Mouse (Mus musculus) kidney, embryonic 14.5 days (tissue): Measurements from ENCODE around the gene Pwp2. TPM values are rescaled to one million over a fixed set of nuclear protein-coding genes. Genes with fewer than 3 reads are reported as not detected.
"Not testable (repeated sequence)": the region's sequence is repeated elsewhere in the genome, so short reads cannot be mapped to it uniquely, and the experiment has no call there.

Source experiments
- ATAC-seq: fragments of 200-750 bp; cut with Nextera tagmentation; 2 replicates; pipeline ENCODE4 v1.8.0; 2017; ENCODE audit warnings: moderate number of reproducible peaks, mild to moderate bottlenecking, moderate TSS enrichment, moderate library complexity; ENCODE audit not compliant: low FRiP score, low TSS enrichment
- H3K27ac ChIP-seq: fragments of 300-500 bp; sonication (generic); 2 replicates; pipeline ENCODE4 v1.5.1; 2014; ENCODE audit warnings: low read depth, mild to moderate bottlenecking, low read length, moderate library complexity, mixed read lengths
- H3K27me3 ChIP-seq: fragments of 300-500 bp; sonication (generic); 2 replicates; pipeline ENCODE4 v1.6.1; 2014; ENCODE audit warnings: mild to moderate bottlenecking, low read length; ENCODE audit not compliant: control insufficient read depth, insufficient read depth
- H3K36me3 ChIP-seq: fragments of 300-500 bp; sonication (generic); 2 replicates; pipeline ENCODE4 v1.6.1; 2014; ENCODE audit warnings: low read length, mixed read lengths; ENCODE audit not compliant: control insufficient read depth, insufficient read depth
- H3K4me1 ChIP-seq: fragments of 300-500 bp; sonication (generic); 2 replicates; pipeline ENCODE4 v1.6.1; 2014; ENCODE audit warnings: low read length, mixed read lengths; ENCODE audit not compliant: control insufficient read depth, insufficient read depth
- H3K4me2 ChIP-seq: fragments of 300-500 bp; sonication (generic); replicated peaks from 2 replicates; pipeline ENCODE4 v1.6.1; 2014; ENCODE audit warnings: low read depth, mild to moderate bottlenecking, low read length
- H3K4me3 ChIP-seq: fragments of 300-500 bp; sonication (generic); 2 replicates; pipeline ENCODE4 v1.5.1; 2014; ENCODE audit warnings: mild to moderate bottlenecking, low read length
- H3K9ac ChIP-seq: fragments of 300-500 bp; sonication (generic); 2 replicates; pipeline ENCODE4 v1.6.1; 2014; ENCODE audit warnings: low read depth, mild to moderate bottlenecking, low read length, moderate library complexity
- H3K9me3 ChIP-seq: fragments of 300-500 bp; sonication (generic); 2 replicates; pipeline ENCODE4 v1.6.1; 2016; ENCODE audit warnings: low read length; ENCODE audit not compliant: control insufficient read depth
- WGBS: fragments of 180-500 bp; shearing (Covaris S2); extraction: QIAGEN DNeasy Blood & Tissue Kit; methylation state at CpG from one replicate; pipeline ENCODE4 v1.1.7; 2014; 5-methylcytosine and 5-hydroxymethylcytosine counted together
- polyA plus RNA-seq: library from polyadenylated mRNA; unstranded; fragments of >200 nt; fragmentation: Nextera tagmentation; extraction: Ambion mirVana; gene quantifications from 2 replicates; pipeline ENCODE4 v1.2.1, GENCODE M21; 2014

Pwp2 gene
- polyA plus RNA-seq, 1 experiment from 2014 or later, result 19.9 TPM

DNA sequence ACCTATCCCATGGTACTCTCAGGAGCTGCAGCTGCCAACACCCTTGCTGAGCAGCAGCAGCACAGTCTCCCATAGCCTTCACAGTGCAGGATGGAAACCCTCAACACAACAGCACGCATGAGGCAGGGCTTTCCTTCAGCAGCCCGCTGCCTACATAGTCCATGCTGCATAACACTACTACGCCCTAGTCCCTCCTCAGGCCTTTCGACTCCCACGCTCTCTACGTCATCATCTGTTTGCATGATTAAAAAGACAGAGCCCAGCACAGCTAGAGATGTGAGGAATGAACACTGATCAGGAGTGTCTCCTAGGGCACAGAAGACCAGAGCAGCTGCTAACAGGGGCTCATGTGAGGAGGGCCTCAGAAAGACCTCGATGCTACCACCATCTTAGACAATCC is 36.4 kb upstream of the Pwp2 start:
- peaks cover 30% of the 10 kb centered on the region for H3K36me3 ChIP-seq
- H3K27ac ChIP-seq, result no peak overlapping the region
- ATAC-seq, result no peak
- H3K4me1 ChIP-seq, result no peaks in the 10 kb centered on the region
- no peaks in the 10 kb centered on the region for H3K9me3 ChIP-seq
- 86% methylated on average over 7 of the region's 7 CpGs for WGBS
- H3K9ac ChIP-seq, result no peak overlapping the region
- no peaks in the 10 kb centered on the region for H3K27me3 ChIP-seq
- H3K4me2 ChIP-seq, result no peak overlapping the region
- no peak overlapping the region for H3K4me3 ChIP-seq

DNA sequence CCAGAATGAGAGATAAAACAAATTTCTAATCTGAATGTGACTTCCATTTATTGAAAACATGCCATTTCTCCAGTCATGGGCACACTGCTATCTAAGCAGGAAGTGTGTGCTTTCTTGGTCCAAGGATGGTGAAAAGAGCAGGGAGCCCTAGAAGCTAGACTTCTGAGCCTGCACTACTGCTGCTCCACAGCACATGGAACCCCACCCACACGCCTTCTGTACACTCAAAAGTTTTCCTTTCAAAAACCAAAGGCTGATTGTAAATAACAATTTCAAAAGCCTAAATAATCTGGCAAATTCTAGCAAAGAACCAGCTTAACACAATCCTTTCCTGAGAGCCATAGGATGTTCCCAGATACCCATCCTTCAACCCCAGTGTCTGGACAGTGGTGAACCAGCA is 34.6 kb upstream of the Pwp2 start:
- Histone ChIP-seq H3K9me3 (no peaks in the 10 kb centered on the region), H3K36me3 (peaks cover 45% of the 10 kb centered on the region), H3K27me3 (no peaks in the 10 kb centered on the region), H3K4me2 (no peak overlapping the region), H3K4me1 (no peaks in the 10 kb centered on the region), H3K4me3 (no peak overlapping the region), H3K9ac (no peak overlapping the region), H3K27ac (no peak overlapping the region)
- WGBS, result 88% methylated on average over 1 of the region's 1 CpGs
- ATAC-seq, result no peak

DNA sequence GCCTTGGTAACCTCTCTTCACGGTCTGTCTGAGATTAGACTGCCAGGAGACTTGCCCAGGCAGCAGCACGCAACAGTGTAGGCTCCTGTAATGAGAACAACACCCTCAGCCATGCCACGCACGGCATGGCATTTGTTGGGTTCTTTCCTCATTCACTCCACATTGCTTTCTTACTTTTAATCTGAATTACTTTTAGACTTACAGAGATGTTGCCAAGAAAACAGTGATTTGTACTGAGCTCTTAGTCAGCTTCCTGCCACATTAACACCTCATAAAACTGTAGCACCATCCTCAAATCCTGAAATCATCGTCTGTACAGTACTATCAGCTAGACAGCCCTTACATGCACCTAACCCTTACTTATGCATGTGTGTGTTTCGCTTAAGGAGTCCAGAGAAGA is 33.6 kb upstream of the Pwp2 start:
- 76% methylated on average over 6 of the region's 6 CpGs for WGBS
- H3K4me2 ChIP-seq, result no peak overlapping the region
- H3K4me3 ChIP-seq, result no peak overlapping the region
- no peaks in the 10 kb centered on the region for H3K9me3 ChIP-seq
- H3K27ac ChIP-seq, result no peak overlapping the region
- H3K9ac ChIP-seq, result no peak overlapping the region
- peaks cover 54% of the 10 kb centered on the region for H3K36me3 ChIP-seq
- H3K4me1 ChIP-seq, result no peaks in the 10 kb centered on the region
- no peak for ATAC-seq
- no peaks in the 10 kb centered on the region for H3K27me3 ChIP-seq

DNA sequence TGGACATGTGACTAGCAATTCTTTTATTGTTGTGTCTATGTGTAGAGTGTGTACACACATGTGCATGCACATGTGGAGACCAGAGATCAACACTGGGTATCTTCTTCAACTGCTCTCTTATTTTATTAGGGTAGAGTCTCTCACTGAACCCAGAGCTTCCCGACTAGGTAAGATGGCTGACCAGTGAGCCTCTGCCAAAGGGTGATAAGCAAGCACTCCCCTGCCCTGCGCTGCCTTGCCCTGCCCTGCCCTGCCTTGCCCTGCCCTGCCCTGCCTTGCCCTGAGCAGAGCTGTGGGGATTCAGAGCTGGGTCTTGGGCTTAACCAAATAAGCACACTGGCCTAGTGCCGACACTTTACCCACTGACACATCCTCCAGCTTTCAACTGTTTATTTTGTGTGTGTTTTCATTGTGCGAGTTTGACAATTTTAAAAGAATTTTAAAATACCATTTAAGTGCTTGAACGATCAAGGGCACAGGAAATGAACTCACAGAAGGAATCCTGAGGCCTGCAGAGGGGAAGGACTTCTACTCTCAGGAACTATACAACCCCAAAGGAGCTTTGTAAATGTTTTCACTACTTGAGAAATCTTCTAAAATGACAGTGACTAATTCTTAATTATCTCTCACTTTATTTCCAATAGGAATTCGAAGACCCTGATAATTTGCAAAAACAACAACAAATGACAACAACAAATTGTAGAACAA is 31.6 kb upstream of the Pwp2 start:
- no peak overlapping the region for H3K27ac ChIP-seq
- H3K27me3 ChIP-seq, result no peaks in the 10 kb centered on the region
- no peak overlapping the region for H3K9ac ChIP-seq
- H3K4me1 ChIP-seq, result no peaks in the 10 kb centered on the region
- no peak for ATAC-seq
- WGBS, result 63% methylated on average over 6 of the region's 6 CpGs
- H3K4me2 ChIP-seq, result no peak overlapping the region
- peaks cover 74% of the 10 kb centered on the region for H3K36me3 ChIP-seq
- no peak overlapping the region for H3K4me3 ChIP-seq
- no peaks in the 10 kb centered on the region for H3K9me3 ChIP-seq

DNA sequence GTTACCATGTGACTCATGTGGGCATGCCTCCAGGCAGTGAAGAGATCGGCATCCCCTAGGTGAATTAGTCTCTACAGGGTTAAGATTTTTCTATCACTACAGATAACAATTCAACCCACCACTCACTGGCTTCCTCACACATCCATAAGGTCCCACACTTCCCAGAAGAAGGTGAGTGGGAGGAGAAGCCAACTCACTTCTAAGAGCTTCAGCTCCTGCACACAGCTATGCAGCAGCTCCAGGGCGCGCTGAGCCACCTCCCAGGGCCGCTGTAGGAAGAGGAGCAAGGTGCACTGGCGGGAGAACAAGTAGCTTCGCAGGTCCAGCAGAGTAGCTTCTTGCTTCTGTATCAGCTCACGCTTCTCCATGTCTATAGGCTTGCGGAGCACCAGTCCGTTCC is 29.4 kb upstream of the Pwp2 start:
- peaks cover 78% of the 10 kb centered on the region for H3K36me3 ChIP-seq
- no peak overlapping the region for H3K9ac ChIP-seq
- no peak for ATAC-seq
- H3K4me3 ChIP-seq, result no peak overlapping the region
- 90% methylated on average over 9 of the region's 9 CpGs for WGBS
- H3K9me3 ChIP-seq, result no peaks in the 10 kb centered on the region
- H3K27me3 ChIP-seq, result no peaks in the 10 kb centered on the region
- no peak overlapping the region for H3K4me2 ChIP-seq
- no peak overlapping the region for H3K27ac ChIP-seq
- H3K4me1 ChIP-seq, result no peaks in the 10 kb centered on the region

DNA sequence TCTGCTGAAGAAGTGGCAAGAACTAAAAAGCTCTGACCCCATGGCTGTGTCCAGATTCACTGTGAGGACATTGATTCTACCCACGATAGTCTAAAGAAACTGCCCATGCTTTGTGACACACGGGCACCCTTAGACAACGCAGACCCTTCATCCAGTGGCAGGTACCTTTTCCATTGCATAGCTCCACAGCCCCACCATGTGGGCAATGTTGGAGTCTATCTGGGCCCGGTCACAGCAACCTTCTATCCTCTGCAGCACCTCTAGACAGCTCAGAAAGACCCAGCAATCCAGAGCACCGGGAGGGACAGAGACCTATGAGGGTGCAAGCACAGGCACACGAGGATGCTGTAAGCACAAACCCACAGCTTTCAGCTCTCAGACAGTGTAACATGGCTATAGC is 26.4 kb upstream of the Pwp2 start:
- no peaks in the 10 kb centered on the region for H3K4me1 ChIP-seq
- H3K36me3 ChIP-seq, result peaks cover 87% of the 10 kb centered on the region
- no peak overlapping the region for H3K4me2 ChIP-seq
- H3K9ac ChIP-seq, result no peak overlapping the region
- no peak overlapping the region for H3K4me3 ChIP-seq
- ATAC-seq, result no peak
- no peaks in the 10 kb centered on the region for H3K9me3 ChIP-seq
- 71% methylated on average over 6 of the region's 6 CpGs for WGBS
- H3K27me3 ChIP-seq, result no peaks in the 10 kb centered on the region
- no peak overlapping the region for H3K27ac ChIP-seq

DNA sequence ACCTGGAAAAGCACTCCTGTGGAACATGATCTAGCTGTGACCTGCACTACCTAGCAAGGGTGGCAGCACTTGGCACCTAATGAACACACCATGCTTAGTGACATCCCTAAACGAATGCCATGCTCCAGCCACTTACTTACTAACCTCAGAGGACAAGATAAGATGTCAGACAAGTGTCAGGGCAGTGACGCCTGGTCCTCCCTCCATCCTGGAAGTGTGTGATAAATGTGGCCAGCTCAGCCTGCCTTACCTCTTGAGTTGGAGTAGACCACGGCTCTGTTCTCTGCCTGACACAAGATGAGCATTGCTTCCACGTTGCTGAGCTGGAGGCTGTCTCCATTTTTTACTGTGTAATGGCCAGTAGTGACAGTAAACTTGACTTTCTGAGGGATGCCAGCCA is 16.2 kb upstream of the Pwp2 start:
- Histone ChIP-seq H3K27me3 (no peaks in the 10 kb centered on the region), H3K4me3 (no peak overlapping the region), H3K36me3 (peaks cover 78% of the 10 kb centered on the region), H3K4me1 (no peaks in the 10 kb centered on the region), H3K27ac (no peak overlapping the region), H3K4me2 (no peak overlapping the region), H3K9ac (no peak overlapping the region), H3K9me3 (no peaks in the 10 kb centered on the region)
- WGBS, result 87% methylated on average over 4 of the region's 4 CpGs
- ATAC-seq, result no peak

DNA sequence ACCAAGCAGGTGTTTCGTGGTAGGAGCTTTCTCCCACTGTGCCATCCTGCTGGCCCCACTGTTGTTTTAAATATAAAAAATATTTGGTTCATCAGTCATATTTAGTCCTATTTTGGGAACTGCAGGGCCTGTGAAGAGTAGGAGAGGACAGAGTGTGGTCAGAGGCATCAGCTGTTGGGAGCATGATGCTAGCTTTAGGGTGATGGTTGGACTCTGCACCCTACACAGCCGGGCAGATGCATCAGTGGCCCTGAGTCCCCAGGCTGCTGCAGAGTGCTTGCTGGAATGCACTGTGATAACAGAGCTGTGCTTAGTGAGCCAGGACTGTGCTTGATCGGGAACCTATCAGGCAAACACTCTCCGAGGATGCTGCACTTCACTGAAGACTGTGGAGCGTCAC is 8.0 kb upstream of the Pwp2 start:
- no peak overlapping the region for H3K9ac ChIP-seq
- H3K27ac ChIP-seq, result no peak overlapping the region
- H3K4me3 ChIP-seq, result no peak overlapping the region
- H3K27me3 ChIP-seq, result no peaks in the 10 kb centered on the region
- WGBS, result 91% methylated on average over 5 of the region's 5 CpGs
- H3K36me3 ChIP-seq, result peaks cover 89% of the 10 kb centered on the region
- no peak for ATAC-seq
- H3K9me3 ChIP-seq, result no peaks in the 10 kb centered on the region
- no peaks in the 10 kb centered on the region for H3K4me1 ChIP-seq
- no peak overlapping the region for H3K4me2 ChIP-seq

DNA sequence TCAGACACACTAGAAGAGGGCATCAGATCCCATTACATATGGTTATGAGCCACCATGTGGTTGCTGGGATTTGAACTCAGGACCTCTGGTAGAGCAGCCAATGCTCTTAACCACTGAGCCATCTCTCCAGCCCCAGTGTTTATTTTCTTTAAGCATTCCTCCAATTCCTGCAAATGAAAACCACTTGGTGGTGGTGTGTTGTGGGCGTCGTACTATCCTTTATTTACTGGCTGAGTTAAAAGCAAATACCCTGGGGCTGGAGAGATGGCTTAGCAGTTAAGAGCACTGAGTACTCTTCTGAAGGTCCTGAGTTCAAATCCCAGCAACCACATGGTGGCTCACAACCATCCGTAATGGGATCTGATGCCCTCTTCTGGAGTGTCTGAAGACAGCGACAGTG is 1.1 kb upstream of the Pwp2 start:
- H3K36me3 ChIP-seq, result peaks cover 59% of the 10 kb centered on the region
- not testable (repeated sequence) for H3K27me3 ChIP-seq, H3K4me2 ChIP-seq, H3K27ac ChIP-seq, ATAC-seq, H3K4me3 ChIP-seq, H3K9ac ChIP-seq, H3K9me3 ChIP-seq, H3K4me1 ChIP-seq
- WGBS, result 82% methylated on average over 4 of the region's 4 CpGs
